In the genomic region with DNA sequence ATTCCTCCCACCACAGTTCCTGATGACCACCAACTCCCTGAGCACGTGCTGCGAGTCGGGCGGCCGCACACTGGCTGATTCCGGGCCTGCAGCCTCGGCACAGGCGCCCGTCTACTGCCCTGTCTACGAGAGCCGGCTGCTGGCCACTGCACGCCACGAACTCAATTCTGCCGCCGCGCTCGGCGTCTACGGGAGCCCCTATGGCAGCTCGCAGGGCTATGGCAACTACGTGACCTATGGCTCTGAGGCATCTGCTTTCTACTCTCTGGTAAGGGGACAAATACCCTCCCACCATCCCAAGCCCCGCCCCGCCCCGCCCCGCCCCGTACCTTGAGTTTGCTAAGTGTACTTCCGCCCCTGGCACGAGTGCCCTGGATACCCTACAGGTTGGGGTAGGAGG, we compare ENCODE assay signal across 8 mouse cellular contexts. TPM values are rescaled to one million over a fixed set of nuclear protein-coding genes. Genes with fewer than 3 reads are reported as not detected.
DNase-seq lines count a peak whose midpoint lies in the region; ATAC-seq lines count a peak whose summit lies in the region.

No protein-coding gene starts in this region.

- peaks cover 27% of the 10 kb centered on the region for H3K36me3 ChIP-seq in heart, embryonic 13.5 days
- no peaks in the 10 kb centered on the region for H3K36me3 ChIP-seq in forebrain, embryonic 15.5 days
- H3K36me3 ChIP-seq in neural tube, embryonic 14.5 days (ENCODE audit: control insufficient read depth, insufficient read depth, low read length) = no peaks in the 10 kb centered on the region

- WGBS in heart, embryonic 13.5 days = 4% methylated on average over 28 of the region's 28 CpGs
- under 1% methylated on average over 28 of the region's 28 CpGs for whole genome bisulfite sequencing in forebrain, embryonic 15.5 days
- under 1% methylated on average over 25 of the region's 28 CpGs for WGBS in neural tube, embryonic 14.5 days

- peaks cover 72% of the 10 kb centered on the region for H3K4me1 ChIP-seq in heart, embryonic 13.5 days
- peaks cover 37% of the 10 kb centered on the region for H3K4me1 ChIP-seq in forebrain, embryonic 15.5 days
- H3K4me1 ChIP-seq in neural tube, embryonic 14.5 days (ENCODE audit: control insufficient read depth, insufficient read depth, low read length) = peaks cover 18% of the 10 kb centered on the region

- H3K27ac ChIP-seq in heart, embryonic 13.5 days (replicated peaks) = peak overlapping the region; percentile 93
- H3K27ac ChIP-seq in forebrain, embryonic 15.5 days (replicated peaks) = no peak overlapping the region
- no peak overlapping the region for H3K27ac ChIP-seq in neural tube, embryonic 14.5 days (ENCODE audit: low read depth, low read length)

- peak overlapping the region; percentile 66 for H3K4me3 ChIP-seq in heart, embryonic 13.5 days
- H3K4me3 ChIP-seq in forebrain, embryonic 15.5 days = no peak overlapping the region
- no peak overlapping the region for H3K4me3 ChIP-seq in neural tube, embryonic 14.5 days (ENCODE audit: low read depth, low read length)

- H3K4me2 ChIP-seq in heart, embryonic 13.5 days = peak overlapping the region; percentile 78
- peak overlapping the region; percentile 17 for H3K4me2 ChIP-seq in forebrain, embryonic 15.5 days (replicated peaks)
- H3K4me2 ChIP-seq in neural tube, embryonic 14.5 days (ENCODE audit: low read depth, low read length) = no peak overlapping the region

- peak overlapping the region; percentile 93 for H3K9ac ChIP-seq in heart, embryonic 13.5 days
- no peak overlapping the region for H3K9ac ChIP-seq in forebrain, embryonic 15.5 days (replicated peaks)
- no peak overlapping the region for H3K9ac ChIP-seq in neural tube, embryonic 14.5 days (replicated peaks; ENCODE audit: low read depth, low read length)

- peaks cover 99% of the 10 kb centered on the region for H3K27me3 ChIP-seq in heart, embryonic 13.5 days (replicated peaks)
- peaks cover 97% of the 10 kb centered on the region for H3K27me3 ChIP-seq in forebrain, embryonic 15.5 days
- H3K27me3 ChIP-seq in neural tube, embryonic 14.5 days (ENCODE audit: control insufficient read depth, insufficient read depth, low read length) = peaks cover 84% of the 10 kb centered on the region

- no peaks in the 10 kb centered on the region for H3K9me3 ChIP-seq in heart, embryonic 13.5 days
- H3K9me3 ChIP-seq in forebrain, embryonic 15.5 days = no peaks in the 10 kb centered on the region
- H3K9me3 ChIP-seq in neural tube, embryonic 14.5 days (ENCODE audit: control insufficient read depth, low read length) = no peaks in the 10 kb centered on the region

- DNase-seq in heart, adult 8-10 months (ENCODE audit: low spot score) = no peak
- peak; percentile 3 to 46 for DNase-seq in kidney, postnatal 36 days
- no peak for DNase-seq in ovary, postnatal 14 days (ENCODE audit: low spot score)
- no peak for DNase-seq in layer of hippocampus, adult 18-20 months (ENCODE audit: low spot score in 2 of 2)
- no peak for DNase-seq in natural killer cell, adult 2 months (ENCODE audit: low spot score in 2 of 2)

- ATAC-seq in heart, embryonic 13.5 days (ENCODE audit: extremely low read depth, insufficient number of reproducible peaks, low FRiP score, low TSS enrichment) = no peak
- ATAC-seq in forebrain, embryonic 15.5 days (replicated peaks) = peak; percentile 57
- ATAC-seq in neural tube, embryonic 14.5 days (ENCODE audit: low read depth) = peak; percentile 26; the same call in 1 of the 2 replicates

RNA-seq across cellular contexts. Expression of a gene that starts 5.2 kb away (rescaled TPM):
- 45.9 and 50.1 TPM in 2 replicates for polyA plus RNA-seq in heart, embryonic 13.5 days (2015; fragmentation: Nextera tagmentation; extraction: Ambion mirVana)
- total RNA-seq in heart, adult 8-10 months (2022) = 10 to 100 TPM; 27.8 to 34.9 (median 32.4) TPM
- 0.09 TPM in 1 of 2 replicates, not detected in the other for polyA plus RNA-seq in forebrain, embryonic 15.5 days (2015; fragmentation: Nextera tagmentation; extraction: Ambion mirVana)
- polyA plus RNA-seq in neural tube, embryonic 14.5 days (2014; fragmentation: Nextera tagmentation; extraction: Ambion mirVana) = 0.36 and 0.80 TPM in 2 replicates
- total RNA-seq in layer of hippocampus, adult 18-20 months (2021) = not detected

Comparison
In these comparisons a context has a peak if more than half of its experiments do, and no peak if none do; other contexts are left out.
1. DNase-seq: peak in kidney, postnatal 36 days (2 of 2); none in heart, adult 8-10 months (single experiment), ovary, postnatal 14 days (single experiment), layer of hippocampus, adult 18-20 months (0 of 2) and natural killer cell, adult 2 months (0 of 2).
2. RNA of a gene that starts 5.2 kb away (polyA plus RNA-seq): 45.9 to 50.1 TPM in heart, embryonic 13.5 days; 0.36 to 0.80 TPM in neural tube, embryonic 14.5 days and 0.09 TPM in forebrain, embryonic 15.5 days; every median in the first group is over 10 times any median in the second.